Mouse (Mus musculus): Measurements from ENCODE around the gene Matn1. TPM values are rescaled to one million over a fixed set of nuclear protein-coding genes. Genes with fewer than 3 reads are reported as not detected.

The Matn1 gene
- 12.1 and 30.7 TPM in 2 replicates for polyA plus RNA-seq (2016; fragmentation: Nextera tagmentation; extraction: Ambion mirVana)

DNA sequence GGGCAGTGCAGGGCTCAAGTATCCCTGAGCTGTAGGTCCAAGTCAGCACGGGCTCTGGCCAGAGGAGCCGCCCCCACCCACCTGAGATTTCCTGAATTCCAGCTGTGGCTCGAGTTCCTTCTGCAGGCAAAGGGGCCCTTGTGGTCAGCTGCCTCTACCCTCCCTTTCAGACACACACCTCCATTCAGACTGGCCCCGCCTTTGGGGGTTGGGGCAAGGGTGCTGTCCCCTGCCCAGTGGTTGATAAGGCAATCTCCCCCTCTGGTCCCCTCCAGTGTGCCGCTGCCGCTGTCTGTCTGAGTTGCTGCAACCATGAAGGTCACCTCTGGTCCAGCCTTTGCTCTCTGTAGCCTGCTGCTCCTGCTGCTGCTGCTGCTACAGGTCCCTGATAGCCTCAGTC is at the start of gene Matn1:
Gene Matn1 (plus strand): TSS at position 274 of the 400 bp plus-strand sequence.
- Histone ChIP-seq H3K4me3 (replicated peaks) (peak within 1 kb of the TSS; percentile 12; the same call in 1 of the 2 replicates), H3K4me2 (peak within 1 kb of the TSS; percentile 25; the same call in 1 of the 2 replicates), H3K9me3 (no peaks in the 10 kb centered on the region), H3K9ac (replicated peaks) (peak within 1 kb of the TSS; percentile 4; the same call in 1 of the 2 replicates), H3K27ac (no peak within 1 kb of the TSS), H3K27me3 (peaks cover 12% of the 10 kb centered on the region), H3K36me3 (no peaks in the 10 kb centered on the region), H3K4me1 (replicated peaks) (peaks cover 29% of the 10 kb centered on the region)
- WGBS = 31% methylated on average over 6 of the region's 6 CpGs
- ATAC-seq (ENCODE audit: insufficient number of reproducible peaks, insufficient read depth, low FRiP score, low TSS enrichment, low read depth) = no peak

DNA sequence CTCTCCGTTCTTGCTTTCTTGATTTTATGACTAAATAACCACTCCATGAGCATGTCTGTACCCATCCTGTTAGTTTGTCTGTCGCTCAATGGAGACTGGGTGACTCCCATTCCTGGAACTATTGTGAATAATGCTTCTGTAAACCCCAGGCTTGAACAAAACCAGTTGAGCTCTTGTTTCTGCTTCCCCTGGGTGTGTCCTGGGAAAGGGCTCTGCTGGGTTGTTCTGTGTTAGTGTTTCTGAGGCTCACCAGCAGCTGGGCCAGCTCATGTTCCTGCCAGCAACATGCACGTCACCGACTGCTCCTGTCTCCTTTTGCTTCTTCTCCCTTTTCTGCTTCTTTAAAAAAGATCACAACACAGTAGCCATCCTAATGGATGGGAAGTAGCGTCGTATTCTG is 48.5 kb upstream of the Matn1 start:
- H3K4me2 ChIP-seq = no peak overlapping the region
- peaks cover 26% of the 10 kb centered on the region for H3K4me1 ChIP-seq (replicated peaks)
- H3K27ac ChIP-seq = no peak overlapping the region
- ATAC-seq (ENCODE audit: insufficient number of reproducible peaks, insufficient read depth, low FRiP score, low TSS enrichment, low read depth) = no peak
- no peaks in the 10 kb centered on the region for H3K9me3 ChIP-seq
- WGBS = 86% methylated on average over 6 of the region's 6 CpGs
- H3K36me3 ChIP-seq = no peaks in the 10 kb centered on the region
- no peak overlapping the region for H3K4me3 ChIP-seq (replicated peaks)
- no peak overlapping the region for H3K9ac ChIP-seq (replicated peaks)
- H3K27me3 ChIP-seq = no peaks in the 10 kb centered on the region

DNA sequence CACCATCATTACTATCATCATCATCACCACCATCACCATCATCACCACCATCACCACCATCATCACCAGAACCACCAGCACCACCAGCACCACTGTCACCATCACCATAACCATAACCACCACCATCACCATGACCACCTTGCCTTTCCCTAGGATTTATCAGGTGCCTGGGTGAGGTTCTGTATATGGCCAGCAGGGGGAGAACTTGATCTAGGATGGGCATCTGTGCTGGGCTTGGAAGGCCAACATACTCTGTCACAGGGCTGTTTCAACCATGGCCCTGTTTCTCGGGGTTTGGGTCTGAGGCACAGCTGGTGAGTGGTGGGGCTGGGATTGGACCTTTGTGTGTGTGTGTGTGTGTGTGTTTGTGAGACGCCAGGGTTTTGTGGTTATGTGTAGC is 47.8 kb upstream of the Matn1 start:
- Histone ChIP-seq H3K9ac (replicated peaks) (no peak overlapping the region), H3K4me2 (no peak overlapping the region), H3K27me3 (no peaks in the 10 kb centered on the region), H3K4me3 (replicated peaks) (no peak overlapping the region), H3K4me1 (replicated peaks) (peaks cover 30% of the 10 kb centered on the region), H3K27ac (no peak overlapping the region), H3K9me3 (no peaks in the 10 kb centered on the region), H3K36me3 (no peaks in the 10 kb centered on the region)
- 80% methylated on average over 2 of the region's 2 CpGs for WGBS
- ATAC-seq (ENCODE audit: insufficient number of reproducible peaks, insufficient read depth, low FRiP score, low TSS enrichment, low read depth) = no peak

DNA sequence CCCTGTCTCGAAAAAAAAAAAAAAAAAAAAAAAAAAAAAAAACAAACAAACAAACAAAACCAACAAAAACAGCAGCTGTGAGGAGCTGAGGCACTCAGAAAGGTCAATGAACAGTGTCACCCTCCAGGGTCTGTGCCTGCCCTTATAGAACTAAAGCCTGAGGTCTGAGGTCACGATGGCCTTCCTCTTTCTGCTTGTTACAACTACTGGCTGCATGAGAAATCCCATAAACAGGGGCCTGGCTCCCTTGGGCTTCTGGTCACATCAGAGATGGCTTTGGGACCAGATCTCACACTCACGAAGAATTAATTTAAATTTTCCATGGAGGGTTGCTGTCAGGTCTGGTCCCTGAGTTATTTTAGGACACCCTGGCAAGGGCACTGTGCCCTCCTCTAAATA is 44.8 kb upstream of the Matn1 start:
- Histone ChIP-seq H3K27ac (no peak overlapping the region), H3K4me1 (replicated peaks) (peaks cover 38% of the 10 kb centered on the region), H3K4me2 (no peak overlapping the region), H3K9ac (replicated peaks) (no peak overlapping the region), H3K36me3 (no peaks in the 10 kb centered on the region), H3K4me3 (replicated peaks) (no peak overlapping the region), H3K27me3 (no peaks in the 10 kb centered on the region), H3K9me3 (no peaks in the 10 kb centered on the region)
- ATAC-seq (ENCODE audit: insufficient number of reproducible peaks, insufficient read depth, low FRiP score, low TSS enrichment, low read depth) = no peak
- WGBS = 54% methylated on average over 3 of the region's 3 CpGs

DNA sequence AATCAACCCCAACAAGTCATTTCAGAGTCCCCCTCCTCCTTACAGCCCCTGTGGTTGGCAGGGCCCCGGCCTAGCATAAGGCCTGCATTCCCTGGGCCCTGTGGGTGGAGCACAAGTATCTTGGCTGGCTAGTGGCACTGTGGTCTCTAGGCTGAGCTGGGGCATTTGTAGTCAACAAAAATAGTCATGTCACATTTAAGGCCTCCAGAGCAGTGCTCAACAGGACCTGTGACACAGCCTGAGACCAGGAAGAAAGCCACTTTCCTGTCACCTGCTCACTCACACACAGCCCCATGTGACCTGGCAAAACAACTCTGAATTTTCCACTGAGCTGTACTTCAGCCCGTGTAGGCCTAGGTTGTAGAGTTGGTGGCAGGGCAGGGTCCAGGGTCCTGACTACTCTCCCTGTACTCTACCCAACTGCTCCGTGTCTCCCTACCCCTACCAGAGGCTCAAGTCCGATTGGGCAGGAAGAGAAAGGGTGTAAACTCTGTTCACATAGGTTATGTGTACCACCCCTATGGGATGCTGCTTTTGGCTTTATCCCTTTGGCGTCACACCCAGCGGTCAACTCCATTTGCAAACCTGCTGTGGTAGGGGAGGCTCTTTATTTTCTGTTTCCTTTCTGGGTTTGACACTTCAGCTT is 44.3 kb upstream of the Matn1 start:
- H3K9me3 ChIP-seq = no peaks in the 10 kb centered on the region
- peaks cover 43% of the 10 kb centered on the region for H3K4me1 ChIP-seq (replicated peaks)
- WGBS = 65% methylated on average over 6 of the region's 6 CpGs
- H3K4me2 ChIP-seq = no peak overlapping the region
- no peak overlapping the region for H3K4me3 ChIP-seq (replicated peaks)
- no peak for ATAC-seq (ENCODE audit: insufficient number of reproducible peaks, insufficient read depth, low FRiP score, low TSS enrichment, low read depth)
- no peaks in the 10 kb centered on the region for H3K36me3 ChIP-seq
- no peak overlapping the region for H3K9ac ChIP-seq (replicated peaks)
- H3K27ac ChIP-seq = 0 out of 2 replicates have a peak overlapping the region, but pooled peaks have one; percentile 35
- H3K27me3 ChIP-seq = no peaks in the 10 kb centered on the region

DNA sequence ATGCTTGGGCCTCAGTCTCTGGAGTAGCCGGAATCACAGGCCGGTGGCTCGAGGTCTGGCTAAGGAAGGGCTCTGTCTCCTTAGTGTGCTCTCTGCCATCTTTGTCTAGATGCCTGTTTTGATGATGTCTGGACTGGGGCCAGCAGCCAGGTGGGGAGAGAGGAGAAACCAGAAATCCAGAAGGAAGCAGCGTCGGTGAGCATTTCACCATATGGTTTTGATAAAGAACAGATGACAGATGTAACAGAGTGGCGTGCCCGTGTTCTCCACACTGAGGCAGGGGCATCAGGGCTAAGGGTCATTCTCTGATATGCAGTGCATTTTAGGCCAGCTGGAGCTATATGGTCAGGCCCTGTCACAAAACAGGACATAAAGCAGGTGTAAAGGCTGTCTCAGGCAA is 43.4 kb upstream of the Matn1 start:
- H3K9me3 ChIP-seq = no peaks in the 10 kb centered on the region
- no peak overlapping the region for H3K9ac ChIP-seq (replicated peaks)
- ATAC-seq (ENCODE audit: insufficient number of reproducible peaks, insufficient read depth, low FRiP score, low TSS enrichment, low read depth) = no peak
- peak overlapping the region; percentile 69 for H3K27ac ChIP-seq
- H3K4me1 ChIP-seq (replicated peaks) = peaks cover 51% of the 10 kb centered on the region
- 27% methylated on average over 7 of the region's 7 CpGs for WGBS
- no peak overlapping the region for H3K4me2 ChIP-seq
- H3K27me3 ChIP-seq = no peaks in the 10 kb centered on the region
- H3K4me3 ChIP-seq (replicated peaks) = no peak overlapping the region
- no peaks in the 10 kb centered on the region for H3K36me3 ChIP-seq

DNA sequence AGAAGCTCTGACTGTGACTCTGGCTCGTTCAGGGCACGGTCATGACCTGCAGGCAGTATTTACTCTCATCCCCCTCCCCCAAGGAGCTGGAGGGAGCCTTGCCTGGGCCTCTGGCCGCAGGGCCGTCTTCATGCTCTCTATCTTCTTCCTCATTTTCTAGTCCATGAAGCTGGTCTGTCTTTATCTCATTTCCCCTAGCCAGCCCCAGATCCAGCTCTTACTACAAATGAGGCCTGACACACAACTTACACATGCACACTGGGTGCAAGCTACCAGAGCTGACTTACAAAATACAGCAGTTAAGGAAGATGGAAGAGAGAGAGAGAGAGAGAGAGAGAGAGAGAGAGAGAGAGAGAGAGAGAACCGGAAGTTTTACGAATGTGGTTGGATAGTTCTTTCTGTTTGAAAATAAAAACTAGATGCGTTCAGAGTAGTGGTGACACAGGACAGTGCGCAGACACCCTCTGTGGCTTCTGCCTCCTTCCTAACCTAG is 41.9 kb upstream of the Matn1 start:
- Histone ChIP-seq H3K36me3 (no peaks in the 10 kb centered on the region), H3K4me2 (no peak overlapping the region), H3K9me3 (no peaks in the 10 kb centered on the region), H3K27me3 (no peaks in the 10 kb centered on the region), H3K4me1 (replicated peaks) (peaks cover 63% of the 10 kb centered on the region), H3K9ac (replicated peaks) (no peak overlapping the region), H3K4me3 (replicated peaks) (no peak overlapping the region), H3K27ac (no peak overlapping the region)
- ATAC-seq (ENCODE audit: insufficient number of reproducible peaks, insufficient read depth, low FRiP score, low TSS enrichment, low read depth) = no peak
- WGBS = 51% methylated on average over 8 of the region's 8 CpGs

DNA sequence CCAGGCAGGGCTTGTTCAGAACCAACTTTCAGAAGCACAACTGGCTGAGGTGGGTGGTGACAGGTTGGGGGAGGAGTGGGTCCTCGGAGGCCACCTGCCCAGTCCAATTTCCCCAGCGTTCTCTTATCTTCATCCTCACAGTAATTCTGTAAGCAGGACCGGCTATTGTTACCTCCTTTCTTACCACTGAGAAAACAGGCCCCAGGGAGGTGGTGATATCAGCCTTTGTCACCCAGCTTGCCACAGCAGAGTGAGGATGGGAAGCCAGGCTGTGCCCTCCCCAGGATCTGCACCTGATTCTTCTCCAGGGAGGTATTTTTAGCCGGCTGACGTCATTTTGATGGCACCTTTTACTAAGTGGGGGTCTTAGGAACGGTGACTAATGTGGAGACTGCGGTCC is 39.2 kb upstream of the Matn1 start:
- no peaks in the 10 kb centered on the region for H3K27me3 ChIP-seq
- H3K4me3 ChIP-seq (replicated peaks) = no peak overlapping the region
- H3K27ac ChIP-seq = peak overlapping the region; percentile 81; the same call in 1 of the 2 replicates
- 73% methylated on average over 7 of the region's 7 CpGs for WGBS
- peaks cover 65% of the 10 kb centered on the region for H3K4me1 ChIP-seq (replicated peaks)
- H3K4me2 ChIP-seq = no peak overlapping the region
- 0 out of 2 replicates have a peak overlapping the region, but pooled peaks have one; percentile 18 for H3K9ac ChIP-seq (replicated peaks)
- H3K9me3 ChIP-seq = no peaks in the 10 kb centered on the region
- H3K36me3 ChIP-seq = no peaks in the 10 kb centered on the region
- no peak for ATAC-seq (ENCODE audit: insufficient number of reproducible peaks, insufficient read depth, low FRiP score, low TSS enrichment, low read depth)

DNA sequence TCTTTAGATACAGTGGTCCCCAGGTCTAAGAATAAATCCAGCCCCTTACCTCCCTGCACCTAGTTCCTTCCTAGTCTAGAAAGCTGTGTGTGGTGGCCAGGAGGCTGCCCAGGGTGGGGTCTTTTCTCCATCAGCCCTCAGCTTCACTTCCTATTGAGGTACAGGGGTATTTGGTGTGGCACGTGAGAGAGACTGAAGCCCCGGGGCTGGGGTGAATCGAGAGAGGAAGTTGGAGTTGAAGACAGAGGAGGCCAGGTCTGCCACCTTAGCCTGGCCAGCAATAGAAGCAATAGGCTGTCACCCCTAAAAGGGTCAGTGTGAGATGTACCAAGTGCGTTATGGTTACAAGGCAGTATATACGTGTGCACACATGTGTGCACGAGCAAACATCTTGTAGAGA is 38.3 kb upstream of the Matn1 start:
- no peaks in the 10 kb centered on the region for H3K27me3 ChIP-seq
- whole genome bisulfite sequencing = 66% methylated on average over 6 of the region's 6 CpGs
- ATAC-seq (ENCODE audit: insufficient number of reproducible peaks, insufficient read depth, low FRiP score, low TSS enrichment, low read depth) = peak; percentile 17; the same call in 1 of the 2 replicates
- H3K27ac ChIP-seq = peak overlapping the region; percentile 81
- no peaks in the 10 kb centered on the region for H3K9me3 ChIP-seq
- H3K4me2 ChIP-seq = no peak overlapping the region
- H3K36me3 ChIP-seq = no peaks in the 10 kb centered on the region
- peaks cover 56% of the 10 kb centered on the region for H3K4me1 ChIP-seq (replicated peaks)
- H3K9ac ChIP-seq (replicated peaks) = no peak overlapping the region
- no peak overlapping the region for H3K4me3 ChIP-seq (replicated peaks)

DNA sequence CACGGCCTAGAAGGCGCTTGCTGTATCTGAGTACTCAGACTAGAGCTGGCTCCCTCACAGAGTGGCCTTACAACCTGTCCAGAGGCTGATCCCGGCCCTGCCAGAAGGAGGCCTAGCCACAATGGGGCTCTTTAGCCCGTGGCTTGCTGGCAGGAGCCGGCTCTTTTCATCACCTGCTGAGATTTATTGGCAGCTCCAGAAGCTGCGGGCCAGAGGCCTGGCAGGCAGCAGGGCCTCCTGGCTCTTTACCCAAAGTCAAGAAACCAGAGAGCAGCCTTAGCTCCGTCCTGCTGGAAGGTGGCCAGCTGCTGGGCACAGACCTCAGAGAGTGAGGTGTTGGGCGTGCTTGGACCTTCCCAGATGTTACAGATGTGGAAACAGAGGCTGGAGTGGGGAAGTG is 37.9 kb upstream of the Matn1 start:
- peaks cover 54% of the 10 kb centered on the region for H3K4me1 ChIP-seq (replicated peaks)
- peak overlapping the region; percentile 81 for H3K27ac ChIP-seq
- H3K4me3 ChIP-seq (replicated peaks) = no peak overlapping the region
- peak; percentile 53 for ATAC-seq (ENCODE audit: insufficient number of reproducible peaks, insufficient read depth, low FRiP score, low TSS enrichment, low read depth)
- no peak overlapping the region for H3K4me2 ChIP-seq
- H3K36me3 ChIP-seq = no peaks in the 10 kb centered on the region
- 16% methylated on average over 8 of the region's 8 CpGs for WGBS
- no peak overlapping the region for H3K9ac ChIP-seq (replicated peaks)
- H3K9me3 ChIP-seq = no peaks in the 10 kb centered on the region
- H3K27me3 ChIP-seq = no peaks in the 10 kb centered on the region

DNA sequence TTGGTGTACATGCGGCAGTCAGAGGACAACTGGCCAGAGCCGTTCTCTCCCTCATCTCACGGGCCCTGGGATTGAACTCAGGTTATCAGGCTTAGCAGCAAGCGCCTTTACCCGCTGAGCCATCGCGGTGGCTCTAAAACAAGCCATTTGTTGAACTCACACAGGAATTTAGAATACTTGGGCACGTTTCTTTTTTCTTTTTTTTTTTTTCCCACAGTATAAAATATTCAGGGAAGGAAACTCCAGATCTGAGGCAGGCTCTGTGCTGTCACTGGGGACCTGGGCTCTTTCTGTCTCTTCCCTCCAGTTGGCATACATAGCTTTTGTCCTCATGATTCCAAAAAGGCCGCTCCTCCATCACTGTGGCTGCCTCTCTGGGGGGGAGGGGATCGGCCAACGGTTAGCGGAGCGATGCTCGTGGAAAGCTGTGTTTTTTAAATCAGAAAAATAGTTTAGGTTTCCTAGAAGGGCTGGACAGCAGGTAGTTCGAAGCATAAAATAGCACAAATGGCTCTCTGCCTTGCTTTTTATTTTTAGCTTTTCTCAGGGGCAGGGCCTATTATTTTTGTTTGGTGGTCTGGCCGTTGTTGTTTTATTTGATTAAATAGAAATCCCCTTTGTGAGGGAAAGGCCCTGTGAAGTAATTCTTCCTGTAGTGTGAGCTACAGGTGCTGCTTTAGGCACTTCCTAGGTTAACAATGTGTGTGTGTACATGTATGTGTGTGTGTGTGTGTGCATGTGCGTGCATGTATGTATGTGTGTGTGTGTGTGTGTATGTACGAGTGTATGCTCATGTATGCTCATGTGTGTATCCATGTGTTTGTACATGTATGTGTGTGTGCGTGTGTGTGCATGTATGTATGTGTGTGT is 36.8 kb upstream of the Matn1 start:
- no peaks in the 10 kb centered on the region for H3K27me3 ChIP-seq
- peak overlapping the region; percentile 81 for H3K27ac ChIP-seq
- no peak overlapping the region for H3K4me2 ChIP-seq
- H3K4me3 ChIP-seq (replicated peaks) = no peak overlapping the region
- ATAC-seq (ENCODE audit: insufficient number of reproducible peaks, insufficient read depth, low FRiP score, low TSS enrichment, low read depth) = no peak
- no peaks in the 10 kb centered on the region for H3K36me3 ChIP-seq
- H3K9me3 ChIP-seq = no peaks in the 10 kb centered on the region
- 79% methylated on average over 19 of the region's 19 CpGs for WGBS
- peaks cover 48% of the 10 kb centered on the region for H3K4me1 ChIP-seq (replicated peaks)
- H3K9ac ChIP-seq (replicated peaks) = no peak overlapping the region

Measured in limb, embryonic 12.5 days (tissue).